Mouse (Mus musculus) c-Kit-negative CD71-positive TER-119-positive erythroid progenitor cells, embryonic 14.5 days (primary cell): ENCODE results near the gene Rtkn.

Experiments
- DNase-seq: peaks from one replicate; pipeline ENCODE4 v3.0.0-alpha.2; 2013; ENCODE audit warnings: low read depth, low spot score

Gene Rtkn

DNA sequence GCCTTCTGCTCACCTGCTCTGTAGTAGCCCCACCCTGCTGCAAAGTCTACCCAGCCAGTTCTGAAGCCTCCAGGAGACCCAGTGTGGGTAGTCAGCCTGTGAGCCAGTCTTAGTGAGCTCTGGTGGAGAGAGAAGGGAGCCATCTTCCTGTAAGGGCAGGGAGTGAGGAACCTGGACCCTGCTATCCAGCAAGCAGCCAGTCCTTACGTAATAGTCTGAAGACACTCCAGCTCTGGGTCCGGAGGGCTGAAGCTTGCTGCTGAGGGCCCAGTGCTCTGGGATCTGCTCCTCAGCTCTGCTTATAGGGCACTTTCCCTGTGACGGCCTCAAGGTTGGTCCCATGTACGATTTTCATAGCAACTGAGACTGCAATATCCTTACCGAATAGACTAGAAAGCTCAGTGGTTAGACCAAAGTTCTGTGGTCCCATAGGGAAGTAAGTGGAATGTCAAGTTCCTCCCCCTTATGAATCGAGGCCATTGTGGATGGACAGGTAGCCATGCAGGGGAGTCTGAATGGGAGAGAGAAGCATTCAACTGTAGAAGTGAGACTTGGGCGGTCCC is at the start of gene Rtkn:
TSS of gene Rtkn (plus strand) at position 513 of the 563 bp plus-strand sequence.
- DNase-seq: no peak

DNA sequence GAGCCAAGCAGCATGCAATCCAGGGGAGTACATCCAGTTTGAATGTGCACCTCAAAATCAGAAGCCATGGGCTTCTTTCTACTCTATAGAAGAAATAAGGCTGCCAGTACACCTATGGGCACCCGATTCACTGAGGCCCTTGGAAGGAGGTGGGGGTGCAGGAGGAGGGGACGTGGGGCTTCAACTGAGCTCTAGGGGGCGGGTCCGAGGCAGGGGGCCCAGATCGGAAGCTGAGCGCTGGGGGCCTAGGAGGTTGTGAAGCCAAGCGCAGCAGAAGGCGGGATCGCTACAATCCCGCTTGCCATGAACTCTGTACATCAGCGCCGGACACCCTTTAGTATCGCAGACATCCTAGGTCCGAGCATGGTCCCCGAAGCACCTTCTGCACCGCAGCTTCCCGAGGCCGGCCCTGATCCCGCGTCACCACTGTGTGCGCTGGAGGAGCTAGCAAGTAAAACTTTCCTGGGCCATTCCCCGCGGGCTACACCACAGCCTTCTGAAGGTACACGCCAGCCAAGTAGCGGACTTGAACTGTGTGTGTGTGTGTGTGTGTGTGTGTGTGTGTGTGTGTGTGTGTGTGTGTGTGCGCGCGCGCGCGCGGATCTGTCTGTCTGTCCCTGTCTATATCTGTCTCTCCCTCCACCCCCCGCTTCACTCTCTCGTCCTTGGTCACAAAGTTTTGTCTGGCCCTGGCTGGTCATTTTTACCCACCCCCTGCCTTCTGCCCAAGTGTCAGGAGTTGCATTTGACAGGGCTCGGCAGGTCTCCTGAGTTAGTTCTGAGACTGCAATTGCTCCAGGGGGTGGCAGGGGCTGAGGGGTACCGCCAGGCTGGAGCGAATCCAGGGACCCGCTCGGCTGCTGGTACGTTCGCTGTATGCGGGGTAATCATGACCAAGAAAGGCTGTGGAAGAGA is 48.9 kb upstream of the Rtkn start, which contains the start of gene Lbx2:
TSS of gene Lbx2 (plus strand) at position 247 of the 915 bp plus-strand sequence.
- DNase-seq: no peak

DNA sequence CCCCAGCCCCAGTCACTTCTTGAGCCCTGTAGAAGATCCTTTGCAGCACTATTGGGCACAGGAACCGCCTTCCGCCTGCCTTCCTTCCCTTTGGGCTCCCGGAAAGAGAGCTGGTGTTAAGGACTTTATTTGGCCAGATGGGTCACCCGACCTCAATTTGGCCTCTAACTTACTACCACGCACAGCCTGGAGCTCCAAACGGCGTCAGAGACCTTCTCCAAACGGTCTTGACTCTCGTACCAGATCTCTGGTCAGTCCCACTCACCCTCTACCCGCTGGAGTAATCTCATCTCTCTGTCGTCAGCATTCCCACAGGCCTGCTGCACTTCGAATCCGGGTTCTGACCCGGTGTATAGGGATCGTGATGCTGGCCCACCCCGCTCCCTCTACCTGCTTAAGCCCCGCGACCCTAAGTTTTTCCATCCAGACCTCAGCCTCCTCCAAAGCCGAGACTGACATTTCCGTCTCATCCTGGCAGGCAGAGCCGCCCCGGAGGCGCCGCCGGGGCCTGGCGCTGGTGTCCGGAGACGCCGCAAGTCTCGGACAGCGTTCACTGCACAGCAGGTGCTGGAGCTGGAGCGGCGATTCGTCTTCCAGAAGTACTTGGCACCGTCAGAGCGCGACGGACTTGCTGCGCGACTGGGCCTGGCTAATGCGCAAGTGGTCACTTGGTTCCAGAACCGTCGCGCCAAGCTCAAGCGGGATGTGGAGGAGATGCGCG is 47.9 kb upstream of the Rtkn start:
- no peak for DNase-seq

DNA sequence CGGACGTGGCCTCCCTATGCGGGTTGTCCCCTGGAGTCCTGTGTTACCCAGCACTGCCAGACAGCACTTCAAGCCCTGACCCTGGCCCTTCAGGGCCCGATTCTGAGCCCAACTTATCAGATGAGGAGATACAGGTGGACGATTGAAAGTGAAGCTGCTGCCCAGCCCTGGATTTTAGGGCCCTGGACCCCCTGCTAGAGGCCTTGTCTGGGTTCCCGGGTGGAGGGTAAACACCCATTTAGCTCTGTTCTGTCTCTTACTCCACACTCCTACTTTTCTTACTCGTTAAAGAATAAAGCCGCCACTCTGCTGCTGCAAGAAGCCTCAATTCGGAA is 47.4 kb upstream of the Rtkn start:
- DNase-seq: no peak

DNA sequence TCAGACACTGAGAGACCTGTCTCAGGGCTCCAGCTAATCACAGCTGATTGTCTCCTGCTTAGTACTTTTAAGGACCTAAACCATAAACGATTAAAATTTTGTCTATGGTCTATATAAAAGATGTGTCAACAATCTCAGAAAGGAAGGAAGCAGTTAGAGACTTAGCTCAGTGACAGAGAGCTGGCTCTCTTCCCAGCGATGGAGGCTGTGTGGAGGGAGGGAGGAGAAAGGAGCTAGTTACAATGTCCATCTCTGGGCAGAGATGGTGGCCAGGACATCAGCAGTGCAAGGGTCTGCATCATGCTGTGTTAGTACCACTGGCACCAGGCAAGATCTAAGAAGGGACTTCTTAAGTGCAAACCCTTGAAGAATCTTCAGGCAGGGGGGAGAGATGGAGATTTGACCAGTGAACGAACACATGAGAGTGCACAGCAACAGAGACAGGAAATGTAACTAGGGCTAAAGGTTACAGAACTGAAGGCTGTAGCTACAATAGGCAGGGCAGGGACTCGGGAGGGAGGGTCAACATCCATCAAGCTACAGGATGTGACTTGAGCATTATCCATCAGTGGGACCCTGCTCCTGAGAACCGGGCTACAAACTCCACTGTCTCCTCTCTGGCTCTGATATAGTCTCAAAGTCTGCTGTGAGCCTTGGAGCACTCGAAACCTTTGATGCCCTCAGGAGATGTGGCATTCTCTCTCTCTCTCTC is 42.7 kb upstream of the Rtkn start:
- DNase-seq: no peak

DNA sequence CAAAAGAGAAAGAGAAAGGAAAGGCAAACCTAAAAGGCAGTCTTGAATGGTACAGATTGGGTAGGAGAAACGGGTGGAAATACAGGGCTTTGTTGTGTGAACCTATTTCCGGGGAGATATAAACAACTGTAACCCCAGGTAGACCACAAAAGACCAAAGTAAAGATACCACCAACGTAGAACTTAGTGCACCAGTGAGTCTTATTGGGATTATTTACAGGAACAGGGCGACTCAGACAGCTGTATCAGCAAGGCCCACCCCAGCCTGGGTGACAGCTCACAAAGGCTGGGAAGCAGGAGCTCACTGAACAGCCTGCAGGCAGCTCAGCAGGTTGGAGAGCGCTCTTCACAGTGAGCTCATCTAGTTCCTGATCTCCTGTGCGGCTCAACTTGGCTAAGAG is 39.3 kb upstream of the Rtkn start:
- DNase-seq: no peak

DNA sequence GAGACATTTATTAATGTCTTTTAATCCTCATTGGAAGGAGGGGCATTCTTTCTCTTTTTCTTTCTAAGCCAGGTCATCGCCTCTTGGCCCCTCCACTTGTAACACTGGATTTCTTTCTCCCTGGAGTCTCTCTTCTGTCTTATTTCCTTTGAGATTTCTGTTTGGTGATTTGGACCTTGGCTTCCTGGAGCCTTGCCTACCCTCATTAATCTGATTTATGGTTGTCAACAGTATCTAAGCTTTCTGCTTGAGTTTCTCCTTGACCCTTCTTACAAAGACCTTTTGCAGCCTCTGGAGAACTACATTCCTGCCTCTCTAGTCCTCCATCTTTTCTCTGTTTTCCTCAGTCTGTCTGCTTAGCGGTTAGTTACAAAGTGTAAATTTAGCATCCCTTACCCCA is 36.9 kb upstream of the Rtkn start:
- DNase-seq: no peak

DNA sequence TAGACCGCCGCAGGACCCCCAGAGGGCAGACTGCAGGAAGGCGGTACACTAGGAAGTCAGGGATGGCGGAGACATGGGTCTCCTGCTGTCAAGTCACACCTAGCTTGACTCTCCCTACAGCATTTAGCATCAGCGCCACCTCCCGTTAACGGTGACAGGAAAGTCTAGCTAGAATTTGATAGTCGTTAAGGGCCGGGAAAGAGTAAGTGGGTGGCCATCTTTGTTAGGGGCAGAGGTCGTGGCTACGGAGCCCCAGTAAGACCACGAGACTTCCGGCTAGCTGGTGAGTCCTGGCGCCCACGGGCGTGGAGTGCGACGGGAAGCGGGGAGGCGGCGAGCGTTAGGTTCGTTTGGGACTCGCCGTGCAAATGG is 34.0 kb upstream of the Rtkn start, which contains the start of the genes Ccdc142 and Gm42688:
TSS of gene Ccdc142 (plus strand) at position 286 of the 372 bp plus-strand sequence.
TSS of gene Gm42688 (plus strand) at position 302 of the 372 bp plus-strand sequence.
- no peak for DNase-seq

DNA sequence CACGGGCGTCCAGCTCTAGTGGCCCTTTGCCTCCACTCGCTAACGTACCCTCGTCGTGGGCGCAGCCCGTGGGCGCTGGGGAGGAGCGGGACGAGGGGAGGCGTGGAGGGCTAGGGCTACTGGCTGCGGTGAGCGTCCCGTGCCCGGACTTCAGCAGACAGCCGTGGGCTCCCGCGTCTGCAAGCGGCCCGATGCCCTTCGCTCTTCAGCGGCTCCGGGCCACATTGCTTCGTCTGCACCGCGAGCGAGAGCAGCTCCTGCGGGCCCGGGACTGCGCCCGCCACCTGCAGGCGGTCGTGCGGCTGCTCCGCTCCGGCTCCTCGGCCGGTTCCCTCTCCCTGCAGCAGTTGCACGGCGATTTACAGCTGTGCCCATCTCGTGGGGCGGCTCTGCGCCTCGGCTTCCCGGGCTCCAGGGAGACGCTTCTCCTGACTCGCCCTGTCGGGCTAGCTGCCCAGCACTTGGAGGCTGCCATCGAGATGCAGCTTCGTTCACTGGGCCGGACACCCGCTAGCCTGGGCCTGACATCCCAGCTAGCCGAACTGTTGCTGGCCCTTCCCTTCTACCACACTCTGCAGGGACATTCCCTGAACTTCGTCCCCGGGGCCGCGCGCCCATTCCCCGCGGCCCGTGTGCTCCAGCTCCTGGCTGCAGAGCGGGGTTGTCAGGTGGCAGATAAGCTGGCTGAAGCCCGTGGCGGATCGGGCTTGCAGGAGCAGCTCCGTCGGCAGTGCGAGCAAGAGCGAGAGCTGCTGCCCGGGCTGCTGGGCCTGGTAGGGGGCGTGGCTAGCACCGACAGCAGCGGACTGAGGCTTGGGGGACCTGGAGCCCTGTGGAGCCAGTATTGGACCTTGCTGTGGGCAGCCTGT is 33.3 kb upstream of the Rtkn start:
- DNase-seq: no peak

DNA sequence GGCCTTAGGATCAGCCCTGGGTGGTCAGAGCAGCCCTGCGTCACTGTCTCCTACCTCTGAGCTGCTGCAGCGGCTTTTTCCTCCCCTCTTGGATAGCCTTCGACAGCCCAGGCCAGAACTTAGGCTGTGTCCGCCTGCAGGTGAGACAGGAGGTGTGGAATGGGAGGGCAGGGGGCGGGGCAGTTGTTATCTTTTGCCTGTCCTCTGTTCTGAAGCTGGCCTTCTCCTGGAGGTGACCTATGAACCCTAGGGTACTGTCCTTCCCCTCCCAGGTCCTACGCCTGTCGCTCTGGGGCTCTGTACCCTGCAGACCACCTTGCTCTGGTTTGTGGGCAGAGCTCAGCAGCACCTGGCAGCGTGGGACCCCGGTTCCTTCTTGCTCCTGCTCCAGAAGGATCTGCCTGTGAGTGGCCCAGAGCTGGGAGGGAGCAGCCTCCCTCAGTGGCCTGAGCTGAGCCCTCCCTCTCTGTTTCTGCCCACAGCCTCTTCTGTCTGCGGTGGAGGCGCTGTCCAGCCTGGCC is 32.1 kb upstream of the Rtkn start:
- DNase-seq: no peak

DNA sequence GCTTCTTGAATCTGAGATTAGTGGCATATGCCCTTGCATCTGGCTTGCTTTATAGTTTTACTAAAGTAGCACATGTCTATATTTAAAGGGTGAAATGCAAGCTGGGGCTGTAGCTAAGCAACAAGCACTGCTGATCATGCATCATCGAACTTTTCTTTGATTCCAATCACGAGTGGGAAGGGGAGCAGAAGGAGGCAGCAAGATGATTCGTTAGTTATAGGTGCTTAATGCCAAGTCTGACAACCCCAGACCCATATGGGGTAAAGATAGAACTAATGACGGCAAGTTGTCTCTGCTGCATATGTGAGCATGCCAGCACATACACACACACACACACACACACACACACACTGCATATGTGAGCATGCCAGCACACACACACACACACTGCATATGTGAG is 31.1 kb upstream of the Rtkn start:
- DNase-seq: no peak

DNA sequence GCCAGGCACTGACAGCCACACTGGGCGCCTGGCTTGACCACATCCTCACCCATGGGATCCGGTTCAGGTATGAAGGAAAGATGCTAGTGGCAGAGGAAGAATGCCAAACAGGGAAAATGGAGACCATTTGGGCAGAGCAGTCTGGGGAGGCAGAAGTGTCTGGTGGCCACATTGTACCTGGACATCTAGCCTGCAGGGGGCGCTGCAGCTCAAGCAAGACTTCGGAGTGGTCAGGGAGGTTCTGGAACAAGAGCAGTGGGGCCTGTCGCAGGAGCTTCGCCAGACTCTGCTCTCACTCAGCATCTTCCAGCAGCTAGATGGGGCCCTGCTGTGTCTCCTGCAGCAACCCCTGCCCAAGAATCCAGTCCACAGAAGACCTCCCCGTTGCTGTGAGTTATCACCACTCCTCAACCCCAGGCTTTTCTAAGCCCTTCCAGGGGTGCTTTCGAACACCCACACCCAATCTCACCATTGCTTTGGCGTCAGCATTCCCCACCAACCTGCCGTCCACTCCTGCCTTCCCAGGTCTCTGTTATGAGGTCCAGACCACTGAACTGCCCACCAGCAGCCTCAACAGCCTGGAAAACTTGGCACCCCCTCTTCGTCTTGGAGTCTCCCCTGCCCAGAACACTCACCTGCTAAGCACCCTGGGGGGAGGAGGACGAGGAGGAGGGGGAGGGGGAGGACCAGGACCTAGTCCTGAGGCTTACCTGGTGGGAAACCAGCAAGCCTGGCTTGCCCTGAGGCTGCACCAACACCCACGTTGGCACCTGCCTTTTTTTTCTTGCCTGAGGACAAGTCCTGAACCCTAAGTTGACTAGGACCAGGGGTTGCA is 27.5 kb upstream of the Rtkn start:
- DNase-seq: peak; percentile 73

DNA sequence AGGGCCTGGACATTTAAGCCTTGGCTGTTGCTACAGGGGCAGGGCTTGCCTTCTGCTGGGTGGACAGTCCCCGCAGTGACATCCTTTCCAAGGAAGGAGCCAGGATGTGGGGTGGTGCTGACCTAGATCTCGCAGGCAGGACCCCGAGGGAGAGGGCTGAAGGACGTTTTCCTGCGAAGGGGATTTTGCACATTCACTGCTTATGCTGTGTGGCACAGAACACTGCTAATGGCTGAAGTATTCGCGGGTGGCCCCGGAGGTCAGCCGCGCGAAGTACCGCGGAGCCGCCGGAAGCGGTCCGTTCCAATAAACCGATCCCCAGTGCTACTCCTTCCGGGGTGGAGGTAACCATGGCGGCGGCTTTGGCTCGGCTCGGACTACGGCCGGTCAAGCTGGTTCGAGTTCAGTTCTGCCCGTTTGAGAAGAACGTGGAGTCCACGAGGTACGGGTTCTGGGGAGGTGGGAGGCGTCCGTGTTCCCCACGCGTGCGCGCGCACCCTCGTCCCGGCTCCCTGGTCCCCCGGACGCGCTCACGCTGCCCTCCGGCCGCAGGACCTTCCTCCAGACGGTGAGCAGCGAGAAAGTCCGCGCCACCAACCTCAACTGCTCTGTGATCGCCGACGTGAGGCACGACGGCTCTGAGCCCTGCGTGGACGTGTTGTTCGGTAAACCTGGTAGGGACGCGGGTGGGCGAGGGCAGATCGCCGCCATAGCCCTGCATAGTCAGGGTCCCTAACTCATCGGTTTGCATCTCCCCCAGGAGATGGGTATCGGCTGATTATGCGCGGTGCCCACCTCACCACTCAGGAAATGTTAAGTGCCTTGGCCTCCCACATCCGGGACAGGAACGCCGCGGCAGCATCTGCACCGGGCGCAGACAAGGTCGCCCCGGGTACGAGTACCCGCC is 26.2 kb upstream of the Rtkn start, which contains the start of gene Mrpl53:
TSS of gene Mrpl53 (plus strand) at position 279 of the 907 bp plus-strand sequence.
- no peak for DNase-seq

DNA sequence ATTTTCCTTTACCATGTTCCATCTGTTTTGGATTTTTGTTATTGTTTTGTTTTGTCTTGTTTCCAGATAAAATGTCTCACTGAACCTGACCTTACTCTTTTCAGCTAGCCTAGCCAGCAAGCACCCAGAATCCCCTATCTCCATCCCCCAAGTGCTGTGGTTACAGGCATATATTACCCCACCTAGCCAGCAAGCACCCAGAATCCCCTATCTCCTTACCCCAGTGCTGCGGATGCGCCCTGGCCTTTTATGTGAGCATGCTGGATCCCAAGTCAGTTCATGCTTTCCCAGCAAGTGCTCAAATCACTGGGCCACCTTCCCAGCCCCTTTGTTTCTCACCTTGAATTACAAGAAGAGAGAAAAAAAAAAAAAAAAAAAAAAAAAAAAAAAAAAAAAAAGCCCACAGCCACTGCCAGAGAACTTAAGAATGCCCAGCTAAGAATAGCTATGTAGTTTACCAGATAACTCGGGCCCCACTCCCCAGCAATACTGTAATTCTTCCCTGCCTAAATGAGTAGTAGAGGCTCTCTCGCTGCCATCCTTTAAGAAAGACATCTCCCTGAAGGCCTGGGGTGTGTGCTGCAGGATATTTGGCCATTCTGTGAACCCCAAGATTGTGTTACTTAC is 23.6 kb upstream of the Rtkn start:
- DNase-seq: no peak

DNA sequence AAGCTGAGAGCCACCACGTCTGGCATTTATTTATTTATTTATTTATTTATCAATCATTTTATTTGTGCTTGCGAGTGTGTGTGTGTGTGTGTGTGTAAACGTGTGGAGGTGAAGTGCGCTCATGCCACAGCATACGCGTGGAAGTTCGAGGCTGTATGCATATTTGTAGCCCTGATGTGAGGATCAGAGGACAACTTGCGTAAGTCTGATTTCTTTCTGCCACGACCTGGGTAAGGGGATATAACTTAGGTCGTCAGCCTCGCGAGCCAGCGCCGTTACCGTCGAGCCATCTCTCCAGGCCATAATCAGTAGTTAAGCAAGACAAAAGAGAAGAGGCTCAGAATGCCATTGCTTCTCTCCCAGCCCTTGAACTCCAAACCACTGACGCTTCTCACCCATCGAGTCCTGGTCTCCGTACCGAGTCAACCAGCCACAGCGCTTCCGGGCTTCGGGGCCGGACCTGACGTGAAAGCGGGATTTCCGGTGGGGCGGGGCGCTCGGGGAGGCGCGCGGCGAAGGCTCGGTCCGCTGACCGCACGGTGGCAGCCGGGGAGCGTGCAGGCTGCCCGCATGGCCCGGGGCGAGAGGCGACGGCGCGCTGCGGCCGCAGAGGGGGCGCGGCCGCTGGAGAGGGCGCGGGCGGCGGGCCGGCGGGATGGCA is 20.1 kb upstream of the Rtkn start, which contains the start of gene Mogs:
TSS of gene Mogs (plus strand) at position 486 of the 661 bp plus-strand sequence.
- DNase-seq: peak; percentile 74

DNA sequence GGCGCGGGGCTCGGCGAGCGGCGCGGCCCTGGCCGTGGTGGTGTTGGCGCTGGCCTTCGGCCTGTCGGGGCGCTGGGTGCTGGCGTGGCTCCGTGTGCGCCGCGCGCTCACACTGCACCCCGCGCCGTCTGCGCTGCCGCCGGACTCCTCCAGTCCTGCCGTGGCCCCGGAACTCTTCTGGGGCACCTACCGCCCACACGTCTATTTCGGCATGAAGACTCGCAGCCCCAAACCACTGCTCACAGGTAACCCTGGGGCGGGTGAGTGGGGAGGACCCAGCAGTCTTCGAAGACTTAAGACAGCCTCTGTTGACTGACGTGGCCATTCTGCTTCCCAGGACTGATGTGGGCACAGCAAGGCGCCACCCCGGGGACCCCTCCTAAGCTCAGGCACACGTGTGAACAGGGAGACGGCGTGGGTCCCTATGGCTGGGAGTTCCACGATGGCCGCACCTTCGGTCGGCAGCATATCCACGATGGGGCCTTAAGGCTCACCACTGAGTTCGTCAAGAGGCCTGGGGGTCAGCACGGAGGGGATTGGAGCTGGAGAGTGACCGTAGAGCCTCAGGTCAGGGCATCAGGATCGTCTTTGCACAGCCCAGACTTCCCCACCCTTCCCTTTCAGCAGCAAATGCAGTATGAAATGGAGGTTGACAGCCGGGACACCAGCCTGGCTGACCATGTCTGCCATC is 19.4 kb upstream of the Rtkn start:
- no peak for DNase-seq
